Mouse (Mus musculus): ENCODE data around the gene Tpt1.
A peak's percentile ranks its signal among the peaks of the same experiment; 100 is the strongest.

Gene Tpt1

GRCm38 (mm10) chr14:75876320-75877043, 31.6 kb downstream of the Tpt1 start:
- DNase-seq (ENCODE audit: low spot score), result peak; percentile 40

GRCm38 (mm10) chr14:75877297-75877696, 32.4 kb downstream of the Tpt1 start:
- DNase-seq (ENCODE audit: low spot score), result no peak

- no peak for DNase-seq (ENCODE audit: low spot score)
Observed at GRCm38 (mm10) chr14:75878980-75879379, 34.1 kb downstream of the Tpt1 start.

- DNase-seq (ENCODE audit: low spot score), result no peak
Observed at GRCm38 (mm10) chr14:75881856-75882255, 37.0 kb downstream of the Tpt1 start.

- no peak for DNase-seq (ENCODE audit: low spot score)
Observed at GRCm38 (mm10) chr14:75883330-75883729, 38.4 kb downstream of the Tpt1 start.

GRCm38 (mm10) chr14:75883873-75884272, 39.0 kb downstream of the Tpt1 start:
- no peak for DNase-seq (ENCODE audit: low spot score)

- no peak for DNase-seq (ENCODE audit: low spot score)
Observed at GRCm38 (mm10) chr14:75892118-75892517, 47.2 kb downstream of the Tpt1 start.

Data from spleen, adult 12 weeks (tissue).